Mouse (Mus musculus) MEL (cell line): ENCODE results near the gene Cd70.

Experiments used
- CHD2 ChIP-seq: IDR thresholded peaks from 2 replicates; pipeline ENCODE4 v1.6.1; 2011; ENCODE audit warnings: low read length, improper control_type of control experiment
- CTCF ChIP-seq, 3 experiments: IDR thresholded peaks in 2 of 3; conservative IDR thresholded peaks in 1 of 3; 2 replicates each; pipeline ENCODE4 v1.5.1; 2011 to 2012; ENCODE audit warnings: low read length in 3 of 3, low read depth in 2 of 3, mild to moderate bottlenecking in 2 of 3, improper control_type of control experiment in 1 of 3, inconsistent platforms in 1 of 3, mixed read lengths in 1 of 3, moderate library complexity in 1 of 3; ENCODE audit not compliant: control insufficient read depth in 1 of 3, insufficient read depth in 1 of 3, poor library complexity in 1 of 3, severe bottlenecking in 1 of 3
- GATA1 ChIP-seq: IDR thresholded peaks from 2 replicates; pipeline ENCODE4 v1.6.1; 2011; ENCODE audit warnings: low read depth, low read length, improper control_type of control experiment
- MAFK ChIP-seq: IDR thresholded peaks from 2 replicates; pipeline ENCODE4 v1.6.1; 2011; ENCODE audit warnings: low read depth, mild to moderate bottlenecking, low read length, improper control_type of control experiment, borderline replicate concordance
- MEF2A ChIP-seq: IDR thresholded peaks from 2 replicates; pipeline ENCODE4 v1.6.1; 2014; ENCODE audit warnings: low read depth, mild to moderate bottlenecking, inconsistent platforms, low read length, improper control_type of control experiment; ENCODE audit not compliant: poor library complexity, insufficient replicate concordance, severe bottlenecking; ENCODE audit errors: extremely low read depth

GRCm38 (mm10) chr17:57108040-57108665, 41.4 kb downstream of the Cd70 start:
- TF ChIP-seq MAFK (no peak), CHD2 (no peak), MEF2A (no peak), GATA1 (no peak), CTCF (IDR thresholded peaks at IDR 0.05 in 2 of 3, conservative IDR thresholded peaks at IDR 0.05 in 1 of 3; ENCODE audit: control insufficient read depth in 1 of 3, insufficient read depth in 1 of 3, low read depth in 2 of 3, low read length in 3 of 3, poor library complexity in 1 of 3, severe bottlenecking in 1 of 3) (no peak)
